Mouse (Mus musculus) left cerebral cortex, adult 9 months (tissue): ENCODE data around the gene Tnfsfm13.
"Not testable (repeated sequence)": the region's sequence is repeated elsewhere in the genome, so short reads cannot be mapped to it uniquely, and the experiment has no call there.

ENCODE experiments used
- DNase-seq, 2 experiments: peaks; one replicate each; pipeline ENCODE4 v3.0.0; 2022; ENCODE audit warnings: low spot score in 2 of 2

Gene Tnfsfm13

DNA sequence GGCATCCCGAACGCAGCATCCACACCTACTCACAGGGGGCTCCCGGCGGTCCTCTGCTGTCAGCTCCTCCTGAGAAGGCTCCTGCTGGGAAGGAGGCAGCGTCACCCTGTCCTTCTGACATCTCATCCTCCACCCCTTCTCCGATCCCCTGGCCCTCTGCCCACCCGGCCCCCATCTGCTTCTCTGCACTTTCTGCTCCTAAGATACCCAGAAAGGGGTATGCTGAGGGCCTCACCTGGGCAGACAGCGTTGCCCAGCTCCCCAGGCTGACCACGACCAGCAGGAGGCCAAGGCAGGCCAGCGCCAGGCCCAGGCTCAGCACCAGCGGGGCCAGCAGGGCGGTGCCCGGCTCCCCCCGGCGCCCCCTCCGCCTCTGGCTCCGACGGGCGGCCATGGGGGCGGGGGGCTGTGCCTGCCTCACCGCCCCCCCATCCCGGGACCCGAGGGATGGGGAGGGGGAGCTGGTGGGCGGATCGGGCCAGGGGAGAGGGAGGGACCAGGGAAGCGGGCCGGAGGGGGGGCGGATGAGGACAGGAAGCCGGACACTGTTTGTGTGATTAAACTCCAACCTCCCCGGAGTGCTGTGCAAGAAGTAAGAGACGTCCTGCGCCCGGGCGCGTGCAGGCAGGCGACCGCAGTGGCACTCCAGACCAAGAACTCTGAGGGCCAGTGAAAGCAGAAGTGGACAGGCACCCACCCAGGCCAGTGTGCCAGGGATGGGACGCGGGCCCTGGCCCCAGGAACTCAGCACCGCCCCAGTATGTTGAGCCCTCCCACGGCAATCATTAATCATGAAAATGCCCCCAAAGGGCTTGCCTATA is at the start of gene Tnfsfm13, which contains the start of gene Tnfsf12:
Gene Tnfsfm13, minus strand, starts transcription at position 738 of the 821 bp plus-strand sequence.
Gene Tnfsf12, minus strand, starts transcription at position 489 of the 821 bp plus-strand sequence.
- DNase-seq, result no peak

DNA sequence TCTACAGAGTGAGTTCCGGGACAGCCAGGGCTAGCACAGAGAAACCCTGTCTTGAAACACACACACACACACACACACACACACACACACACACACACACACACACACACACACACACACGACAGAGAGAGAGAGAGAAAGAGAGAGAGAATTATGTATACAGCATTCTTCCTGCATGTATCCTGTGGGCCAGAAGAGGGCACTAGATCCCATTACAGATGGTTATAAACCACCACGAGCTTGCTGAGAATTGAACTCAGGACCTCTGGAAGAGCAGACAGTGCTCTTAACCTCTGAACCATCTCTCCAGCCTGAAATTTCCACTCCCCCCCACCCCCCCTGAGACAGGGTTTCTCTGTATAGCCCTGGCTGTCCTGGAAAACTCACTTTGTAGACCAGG is 35.5 kb upstream of the Tnfsfm13 start:
- not testable (repeated sequence) for DNase-seq

DNA sequence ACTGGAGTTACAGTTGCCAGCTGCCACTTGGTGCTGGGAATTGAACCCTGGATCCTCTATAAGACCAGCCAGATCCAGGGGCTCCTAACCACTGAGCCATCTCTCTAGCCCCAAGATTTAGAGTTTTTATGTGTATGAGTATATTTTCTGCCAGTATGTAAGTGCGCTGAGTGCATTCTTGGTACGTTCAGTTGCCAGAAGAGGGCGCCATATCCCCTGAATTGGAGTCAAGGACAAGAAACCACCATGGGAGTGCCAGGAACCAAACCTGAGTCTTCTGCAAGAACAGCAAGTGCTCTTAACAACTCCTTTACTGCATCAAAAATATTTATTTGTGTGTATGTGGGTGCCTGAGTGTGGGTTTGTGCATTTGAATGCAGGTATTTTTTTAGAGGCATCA is 33.2 kb upstream of the Tnfsfm13 start:
- peak in 1 of 2 experiments; percentile 37 for DNase-seq

DNA sequence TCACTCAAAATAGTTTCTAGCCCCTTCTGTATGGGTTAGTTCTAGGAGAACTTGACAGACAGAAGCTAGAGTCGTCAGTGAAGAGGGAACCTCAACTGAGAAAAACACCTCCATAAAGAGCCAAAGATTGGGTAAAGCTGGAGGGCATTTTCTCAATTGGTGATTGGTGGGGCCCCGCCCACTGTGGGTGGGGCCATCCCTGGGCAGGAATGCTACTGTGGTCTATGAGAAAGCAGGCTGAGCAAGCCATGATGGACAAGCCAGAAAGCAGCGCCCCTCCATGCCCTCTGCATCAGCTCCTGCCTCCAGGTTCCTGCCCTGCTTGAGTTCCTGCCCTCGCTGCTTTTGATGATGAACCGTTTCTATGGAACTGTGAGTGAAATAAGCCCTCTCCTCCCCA is 30.1 kb upstream of the Tnfsfm13 start:
- no peak for DNase-seq

DNA sequence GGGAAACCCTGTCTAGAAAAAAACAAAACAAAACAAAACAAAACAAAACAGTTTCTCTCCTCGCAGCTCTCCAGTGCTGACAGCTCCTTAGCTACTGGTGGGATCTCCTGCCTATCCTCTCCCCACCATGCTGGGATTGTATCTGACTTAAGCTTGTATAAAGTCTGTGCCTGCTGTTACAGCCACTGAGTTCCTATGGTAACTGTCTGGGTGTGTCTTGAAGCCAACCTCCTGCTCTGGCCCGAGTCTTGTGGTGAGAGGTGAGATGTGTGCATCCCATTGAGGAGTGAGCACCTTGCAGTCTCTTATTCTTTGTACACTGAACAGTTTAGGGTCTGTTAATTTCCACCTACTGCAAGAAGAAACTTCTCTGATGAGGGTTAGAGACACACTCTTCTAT is 27.2 kb upstream of the Tnfsfm13 start:
- DNase-seq, result no peak

DNA sequence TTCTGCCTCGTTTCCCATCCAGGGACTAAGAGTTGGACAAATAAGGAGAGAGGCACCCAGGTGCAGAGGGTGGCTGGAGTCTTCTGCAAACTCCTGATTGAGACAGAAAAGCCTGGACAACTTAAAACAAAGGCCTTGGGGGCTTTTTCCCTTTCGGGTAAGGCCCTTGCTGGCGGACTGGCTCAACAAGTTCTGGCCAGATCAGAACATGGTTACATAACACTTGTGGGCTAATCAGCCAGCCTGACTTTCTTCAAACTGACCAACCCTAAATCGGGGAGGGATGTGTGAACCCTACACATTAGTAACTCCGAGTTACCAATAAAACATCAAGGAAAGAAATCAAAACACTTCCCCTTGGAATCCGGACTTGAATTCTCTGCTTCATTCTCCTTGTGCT is 25.0 kb upstream of the Tnfsfm13 start:
- DNase-seq, result no peak

DNA sequence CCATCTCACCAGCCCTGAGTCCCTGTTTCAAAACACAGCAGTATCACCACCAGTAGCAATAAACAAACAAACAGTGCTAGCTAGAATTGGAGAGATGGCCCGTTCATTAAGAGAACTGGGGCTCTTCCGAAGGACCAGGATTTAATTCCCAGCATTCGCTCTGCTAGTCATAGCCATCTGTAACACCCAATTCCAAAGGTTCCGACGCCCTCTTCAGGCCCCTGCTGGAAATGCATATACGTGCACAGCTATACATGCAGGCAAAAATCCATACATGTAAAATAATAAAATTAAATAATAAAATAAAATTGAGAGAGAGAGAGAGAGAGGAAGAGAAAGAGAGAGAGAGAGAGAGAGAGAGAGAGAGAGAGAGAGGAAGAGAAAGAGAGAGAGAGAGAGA is 23.5 kb upstream of the Tnfsfm13 start:
- no peak for DNase-seq

DNA sequence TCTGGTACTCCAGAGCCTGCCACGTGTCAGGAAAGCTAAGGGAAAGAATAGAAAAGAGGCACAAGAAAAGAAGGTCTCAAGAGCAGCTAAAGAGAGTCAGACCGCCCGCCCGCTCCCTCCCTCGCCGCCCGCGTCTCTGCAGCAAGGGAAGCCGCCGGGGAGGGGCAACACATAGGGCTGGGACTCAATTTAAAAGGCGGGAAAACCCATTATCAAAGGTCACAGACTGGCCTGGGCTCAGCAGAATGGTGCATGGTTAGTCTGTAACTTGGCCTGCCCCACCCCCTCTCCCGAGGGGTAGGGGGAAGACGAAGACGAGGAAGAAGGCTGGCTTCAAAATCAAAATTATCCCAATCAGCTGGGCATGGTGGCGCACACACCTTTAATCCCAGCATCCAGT is 22.8 kb upstream of the Tnfsfm13 start:
- no peak for DNase-seq

DNA sequence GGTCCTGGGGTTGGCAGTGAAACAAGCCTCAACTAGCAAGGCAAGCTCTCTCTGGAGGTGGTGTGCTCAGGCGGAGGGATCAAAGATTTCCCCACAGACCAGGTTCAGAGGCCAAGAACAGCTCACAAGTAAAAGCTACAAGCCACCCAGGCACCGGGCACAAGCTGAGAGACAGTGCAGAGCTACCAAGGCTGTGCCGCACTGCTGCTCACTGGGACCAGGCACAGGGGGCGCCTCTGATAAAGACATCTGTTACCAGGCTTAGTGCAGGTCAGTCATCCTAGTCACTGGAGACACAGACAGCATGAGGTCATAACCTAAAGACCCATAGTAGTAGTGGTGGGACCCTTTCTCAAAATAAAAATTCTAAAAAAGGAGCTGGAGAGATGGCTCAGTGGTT is 21.1 kb upstream of the Tnfsfm13 start:
- DNase-seq, result no peak

DNA sequence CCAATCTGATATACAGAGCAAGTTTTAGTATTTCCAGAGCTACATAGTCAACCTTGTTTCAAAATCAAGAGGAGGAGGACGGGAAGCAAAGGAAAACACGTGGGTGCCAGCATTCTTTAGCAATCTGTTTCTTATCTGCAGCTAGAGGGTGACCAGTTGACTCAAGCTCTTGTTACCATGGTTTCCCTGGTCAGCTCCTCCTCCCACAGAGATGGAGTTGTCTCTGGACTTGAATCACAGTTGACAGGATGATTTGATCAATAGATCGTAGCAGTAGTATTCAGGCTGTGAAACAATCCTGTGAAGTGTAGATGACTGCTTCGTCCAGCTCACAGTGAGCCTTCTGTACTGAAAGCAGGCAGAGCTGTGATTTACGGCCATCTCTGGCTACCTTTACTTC is 20.0 kb upstream of the Tnfsfm13 start:
- peak in 1 of 2 experiments; percentile 30 for DNase-seq

DNA sequence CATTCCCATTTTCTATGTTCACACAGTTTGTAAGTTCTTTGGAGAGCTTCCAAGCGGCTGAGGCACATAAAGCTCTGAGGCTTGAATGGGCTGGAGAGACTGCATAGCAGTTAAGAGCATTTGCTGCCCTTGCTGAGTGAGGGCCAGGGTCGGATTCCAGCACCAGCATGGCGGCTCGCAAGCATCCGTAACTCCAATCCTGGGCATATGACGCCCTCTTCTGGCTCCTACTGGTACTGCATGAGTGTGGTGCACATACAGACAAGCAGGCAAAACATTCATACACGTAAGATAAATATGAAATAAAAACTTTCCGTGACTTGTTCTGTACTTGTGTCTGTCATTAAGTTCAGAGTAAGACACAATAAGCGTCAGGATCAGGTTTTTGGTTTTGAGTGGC is 19.6 kb upstream of the Tnfsfm13 start:
- no peak for DNase-seq

DNA sequence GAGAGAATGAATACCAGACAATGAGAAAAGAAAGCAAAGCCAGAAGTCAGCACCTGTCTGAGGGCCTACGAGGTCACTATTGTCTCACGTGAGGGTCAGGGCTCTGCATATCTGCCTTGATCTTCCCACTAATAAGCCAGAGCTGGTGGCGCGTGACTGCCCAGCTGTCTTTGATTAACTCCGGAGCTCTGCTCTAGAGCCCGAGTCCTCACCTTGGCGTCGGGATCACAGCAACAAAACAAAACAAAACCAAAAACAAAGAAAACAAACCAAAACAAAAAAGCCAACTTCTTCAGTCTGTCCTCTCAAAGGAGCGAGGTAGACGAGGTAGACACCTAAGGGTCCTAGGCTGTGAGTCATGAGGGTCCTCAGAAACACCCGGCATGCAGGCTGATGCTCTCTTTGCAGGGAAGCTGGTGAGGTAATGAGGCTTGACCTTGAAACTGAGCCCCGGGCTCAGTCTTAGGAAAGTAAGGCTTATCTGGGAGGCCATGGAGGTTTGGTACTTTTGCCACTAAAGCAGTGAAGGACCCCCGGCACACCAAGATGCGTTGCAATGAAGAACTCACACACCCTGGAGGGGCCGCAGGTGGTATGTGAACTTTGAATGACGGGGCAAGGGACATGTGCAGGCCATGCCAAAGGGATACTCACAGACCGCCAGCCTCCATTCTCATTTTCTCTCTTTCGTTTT is 18.9 kb upstream of the Tnfsfm13 start:
- DNase-seq, result no peak

DNA sequence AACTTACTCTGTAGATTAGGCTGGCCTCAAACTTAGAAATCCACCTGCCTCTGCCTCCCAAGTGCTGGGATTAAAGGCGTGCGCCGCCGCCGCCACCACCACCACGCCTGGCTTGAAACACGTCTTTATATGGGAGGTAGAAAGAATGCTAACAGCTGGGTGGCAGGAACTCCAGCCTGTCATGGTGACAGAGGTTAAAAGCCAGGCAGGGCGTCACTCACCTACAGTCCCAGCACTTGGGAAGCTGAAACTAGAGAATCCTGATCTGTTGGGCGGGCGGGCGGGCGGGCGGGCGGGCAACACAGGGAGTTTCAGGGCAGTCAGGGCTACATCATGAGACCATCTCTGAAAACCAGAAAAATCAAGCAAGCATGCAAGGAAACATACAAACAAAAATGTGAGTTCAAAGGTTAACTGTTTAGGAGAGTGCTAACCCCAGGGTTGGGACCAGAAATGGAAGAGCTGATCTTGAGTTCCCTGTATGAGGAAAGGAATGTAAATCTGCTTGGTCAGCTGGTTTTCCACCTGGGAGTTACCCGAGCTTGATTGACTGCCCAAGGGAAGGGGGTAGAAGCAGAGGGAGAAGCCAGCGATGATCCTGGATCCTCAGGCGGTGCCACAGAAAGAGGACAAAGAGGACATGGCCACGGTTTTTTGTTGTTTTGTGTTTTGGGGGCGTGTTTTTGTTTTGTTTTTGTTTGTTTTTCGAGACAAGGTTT is 17.2 kb upstream of the Tnfsfm13 start:
- DNase-seq, result no peak

DNA sequence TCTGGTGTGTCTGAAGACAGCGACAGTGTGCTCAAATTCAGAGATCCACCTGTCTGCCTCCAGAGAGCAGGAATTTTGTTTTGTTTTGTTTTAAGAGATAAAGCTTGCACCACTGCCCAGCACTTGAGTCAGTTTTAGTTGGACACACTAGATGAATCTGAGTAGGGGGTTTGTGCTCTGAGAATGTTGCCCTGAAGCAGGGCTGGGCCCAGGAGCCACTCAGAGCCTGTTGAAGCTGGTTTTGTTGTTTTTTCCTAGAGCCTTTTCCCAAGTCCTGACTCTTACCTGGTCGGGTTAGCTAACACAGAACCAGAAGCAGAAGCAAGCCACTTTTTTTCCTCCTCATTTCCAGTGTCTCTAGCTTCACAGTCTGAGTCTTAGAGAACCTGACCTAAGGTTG is 15.2 kb upstream of the Tnfsfm13 start:
- no peak for DNase-seq

DNA sequence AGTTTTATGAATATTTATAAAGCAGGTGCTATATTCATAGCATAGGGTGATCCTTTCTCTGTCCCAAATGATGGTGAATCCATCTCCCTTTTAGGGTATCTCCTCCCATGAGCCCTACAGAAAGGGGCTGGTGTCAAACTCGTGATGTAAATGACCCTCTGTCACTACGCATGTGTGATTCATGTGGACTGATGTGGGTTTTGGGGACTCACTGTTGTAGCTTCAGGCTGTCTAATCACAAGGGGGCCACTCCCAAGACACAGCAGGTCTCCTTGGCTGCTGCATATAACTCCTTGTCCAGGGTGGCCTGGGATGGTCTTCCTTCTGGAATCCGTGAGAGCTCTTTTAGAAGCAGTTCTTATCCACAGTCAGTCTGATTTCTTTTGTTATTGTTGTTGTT is 14.6 kb upstream of the Tnfsfm13 start:
- DNase-seq, result no peak

DNA sequence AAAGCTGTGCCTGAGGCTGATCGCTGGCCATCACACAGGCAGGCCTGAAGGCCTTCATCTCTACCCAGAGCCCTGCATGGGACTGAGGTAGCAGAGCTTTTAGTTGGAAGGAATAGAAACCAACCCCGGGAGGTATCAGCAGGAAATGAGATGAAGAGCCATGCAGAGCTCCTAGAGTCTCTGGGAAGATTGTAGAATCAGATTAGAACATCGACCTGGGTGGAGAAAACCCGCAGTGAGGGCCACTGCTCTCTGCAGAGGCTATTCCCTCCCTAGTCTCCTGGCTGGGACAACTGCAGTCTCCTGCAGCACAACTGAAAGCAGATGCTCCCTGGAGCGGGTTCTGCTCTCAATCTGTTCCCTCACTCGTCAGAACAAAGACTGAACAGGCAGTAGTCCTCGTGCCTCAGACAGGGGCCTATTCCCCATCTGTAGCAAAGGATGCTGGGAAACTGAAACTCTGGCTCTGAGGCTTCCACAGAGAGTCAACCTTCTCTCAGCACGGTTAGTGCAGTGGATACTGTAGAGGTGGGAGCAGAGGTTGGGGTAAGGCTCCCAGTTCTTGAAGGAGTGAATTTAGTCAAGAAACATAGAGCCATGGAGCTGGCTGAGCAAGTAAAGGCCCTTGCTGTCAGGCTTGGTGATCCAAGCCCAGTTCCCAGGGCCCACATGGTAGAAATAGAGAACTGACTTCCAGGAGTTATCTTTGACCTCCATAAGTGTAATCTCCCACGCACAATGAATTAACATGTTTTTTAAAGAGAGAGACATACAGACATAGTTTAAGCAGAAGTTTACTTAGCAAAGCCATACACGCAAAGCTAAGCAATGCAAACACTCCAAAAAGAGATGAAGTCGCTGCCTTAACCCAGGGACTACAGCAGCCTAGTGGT is 13.9 kb upstream of the Tnfsfm13 start:
- DNase-seq, result no peak

DNA sequence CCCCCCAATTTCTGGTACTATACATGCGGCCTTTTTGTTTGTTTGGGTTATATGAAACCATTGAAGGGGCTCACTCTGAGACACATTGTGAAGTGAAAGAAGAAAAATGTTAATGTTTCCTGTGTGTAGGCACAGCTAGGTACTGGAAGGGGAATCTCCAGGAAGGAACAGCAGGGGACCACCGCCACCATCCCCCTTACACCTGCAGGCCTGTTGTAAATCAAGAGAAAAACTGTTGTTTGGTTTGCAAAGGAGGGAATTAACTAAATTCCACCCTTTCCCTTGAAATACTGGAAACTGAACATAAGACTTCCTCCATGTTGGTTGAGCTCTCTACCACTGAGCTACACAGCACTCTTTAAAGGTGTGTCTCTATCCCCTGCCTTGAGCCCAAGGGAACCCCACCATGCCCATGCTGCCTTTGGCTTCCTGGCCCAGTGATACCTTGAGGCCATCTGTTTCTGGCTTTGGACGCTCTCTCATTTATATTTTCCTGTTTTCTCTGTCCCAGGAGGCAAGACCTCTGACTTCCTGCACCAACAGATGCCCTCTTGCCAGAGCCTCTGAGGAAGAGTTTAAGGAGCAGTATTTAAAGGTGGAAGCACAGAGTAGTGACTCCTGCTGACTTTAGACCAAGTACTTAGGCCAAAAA is 12.8 kb upstream of the Tnfsfm13 start:
- DNase-seq, result no peak

DNA sequence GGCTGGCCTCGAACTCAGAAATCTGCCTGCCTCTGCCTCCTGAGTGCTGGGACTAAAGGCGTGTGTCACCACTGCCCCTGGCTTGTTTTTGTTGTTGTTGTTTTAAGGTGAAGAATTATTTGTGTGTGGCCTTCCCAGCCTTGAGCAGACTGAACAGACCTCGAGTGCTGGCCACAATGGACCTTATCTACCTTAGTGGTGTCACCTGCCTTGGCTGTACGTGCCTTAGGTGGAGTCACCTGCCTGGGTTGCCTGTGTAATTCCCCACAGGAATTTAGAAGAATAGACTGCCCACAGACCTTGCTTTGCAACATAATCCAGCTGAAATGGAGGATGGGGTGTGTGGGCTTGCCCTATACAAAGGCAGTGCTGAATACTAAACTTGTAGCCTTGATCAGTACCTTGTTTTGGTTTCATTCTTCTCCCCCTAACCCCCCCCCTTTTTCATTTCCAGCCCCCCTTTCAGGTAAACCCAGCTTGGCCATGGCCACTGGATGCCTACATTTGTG is 12.0 kb upstream of the Tnfsfm13 start:
- no peak for DNase-seq

DNA sequence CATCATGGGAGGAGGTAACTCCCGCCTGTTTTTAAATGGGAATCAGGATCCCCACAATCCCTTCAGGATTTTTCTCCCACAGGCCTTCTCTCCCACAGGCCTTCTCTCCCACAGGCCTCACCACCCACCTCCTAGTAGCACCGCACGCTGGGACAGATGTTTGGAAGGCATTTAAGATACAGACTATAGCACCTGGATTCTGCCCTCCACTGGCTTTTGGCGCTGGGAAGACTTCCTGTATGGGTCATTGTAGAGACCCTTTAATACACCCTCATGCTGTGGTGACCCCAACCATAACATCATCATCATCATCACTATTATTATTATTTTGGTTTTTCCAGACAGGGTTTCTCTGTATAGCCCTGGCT is 11.6 kb upstream of the Tnfsfm13 start:
- no peak for DNase-seq

DNA sequence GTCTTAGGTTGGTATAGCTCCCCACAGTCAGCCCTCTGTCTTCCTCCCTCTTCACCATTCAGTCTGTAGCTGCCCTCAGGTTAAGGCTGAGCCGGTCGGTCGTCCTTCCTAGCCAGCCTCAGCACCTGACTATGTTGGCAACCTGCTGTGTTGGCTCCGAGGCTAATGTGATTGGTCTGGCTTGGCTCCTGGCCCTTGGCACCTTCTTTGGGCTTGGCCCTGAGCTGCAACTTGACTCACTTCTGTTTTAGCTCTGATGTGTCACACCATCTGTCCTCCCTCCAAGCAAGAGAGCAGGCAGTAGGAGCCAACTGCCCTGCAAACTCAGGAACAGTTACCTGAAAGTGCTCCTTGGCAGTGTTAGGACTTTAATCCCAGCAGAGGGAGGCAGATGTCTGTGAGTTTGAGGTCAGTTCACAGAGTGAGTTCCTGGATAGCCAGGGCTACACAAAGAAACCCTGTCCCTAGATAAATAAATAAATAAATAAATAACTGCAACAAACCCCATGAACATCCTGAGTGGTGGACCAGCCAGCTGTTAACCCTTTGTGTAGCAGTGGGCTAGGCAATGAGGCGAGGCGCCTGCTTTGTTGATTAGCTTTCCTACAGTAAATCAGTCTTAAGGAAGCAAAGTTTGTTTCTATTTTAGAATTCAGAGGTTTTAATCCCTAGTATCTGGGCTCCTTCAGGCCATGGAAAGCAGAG is 11.0 kb upstream of the Tnfsfm13 start:
- DNase-seq, result peak in 1 of 2 experiments; percentile 58
